Mouse (Mus musculus): ENCODE data around the gene Xpo6. TPM values are rescaled to one million over a fixed set of nuclear protein-coding genes. Genes with fewer than 3 reads are reported as not detected.

The Xpo6 gene
- total RNA-seq, 1 experiment, result 92.7 TPM

- no peak for DNase-seq (ENCODE audit: low read depth, low spot score)
- in situ Hi-C loops (cut with MboI; ENCODE audit: low sequenced_read_pairs in 2 of 2, unreplicated experiment in 2 of 2), result no loop called here
- H3K9ac ChIP-seq (ENCODE audit: insufficient read depth, low read depth, low read length, poor library complexity, severe bottlenecking), result no peak overlapping the region
- no peaks in the 10 kb centered on the region; a peak in 1 of 4 replicates for H3K4me1 ChIP-seq (ENCODE audit: control insufficient read depth in 2 of 2, insufficient read depth in 2 of 2, low read length in 2 of 2, poor library complexity in 1 of 2)
- TF ChIP-seq CHD2 (IDR thresholded peaks at IDR 0.05; ENCODE audit: low read depth, low read length) (no peak), MAFK (IDR thresholded peaks at IDR 0.05; ENCODE audit: insufficient read depth, low read depth, low read length) (no peak), ZNF384 (IDR thresholded peaks at IDR 0.05; ENCODE audit: low read depth, low read length) (no peak), ZC3H11A (IDR thresholded peaks at IDR 0.05; ENCODE audit: borderline replicate concordance, low read depth, low read length) (no peak), HCFC1 (IDR thresholded peaks at IDR 0.05; ENCODE audit: borderline replicate concordance, insufficient read depth, low read length) (no peak)
- no peak overlapping the region for H3K27ac ChIP-seq (ENCODE audit: insufficient read depth, low read depth, low read length, poor library complexity, severe bottlenecking)
- H3K9me3 ChIP-seq (ENCODE audit: control insufficient read depth, insufficient read depth, low read depth, low read length), result no peaks in the 10 kb centered on the region
- H3K4me3 ChIP-seq (ENCODE audit: insufficient read depth in 1 of 2, low read depth in 1 of 2, low read length in 2 of 2, poor library complexity in 1 of 2, severe bottlenecking in 1 of 2), result no peak overlapping the region
- H3K36me3 ChIP-seq (ENCODE audit: control insufficient read depth, insufficient read depth, low read length, poor library complexity, severe bottlenecking), result peaks cover 16% of the 10 kb centered on the region
Measured at GRCm38 (mm10) chr7:126158238-126158637, 42.1 kb downstream of the Xpo6 start.

- H3K4me1 ChIP-seq (ENCODE audit: control insufficient read depth in 2 of 2, insufficient read depth in 2 of 2, low read length in 2 of 2, poor library complexity in 1 of 2), result peaks cover 0 to 2% of the 10 kb centered on the region in 2 experiments; a peak in 1 of 4 replicates
- H3K9ac ChIP-seq (ENCODE audit: insufficient read depth, low read depth, low read length, poor library complexity, severe bottlenecking), result no peak overlapping the region
- TF ChIP-seq ZC3H11A (IDR thresholded peaks at IDR 0.05; ENCODE audit: borderline replicate concordance, low read depth, low read length), result no peak
- TF ChIP-seq MAFK (IDR thresholded peaks at IDR 0.05; ENCODE audit: insufficient read depth, low read depth, low read length), result no peak
- TF ChIP-seq ZNF384 (IDR thresholded peaks at IDR 0.05; ENCODE audit: low read depth, low read length), result no peak
- no peak for TF ChIP-seq CHD2 (IDR thresholded peaks at IDR 0.05; ENCODE audit: low read depth, low read length)
- TF ChIP-seq HCFC1 (IDR thresholded peaks at IDR 0.05; ENCODE audit: borderline replicate concordance, insufficient read depth, low read length), result no peak
- no peak for DNase-seq (ENCODE audit: low read depth, low spot score)
- peaks cover 25% of the 10 kb centered on the region for H3K36me3 ChIP-seq (ENCODE audit: control insufficient read depth, insufficient read depth, low read length, poor library complexity, severe bottlenecking)
- in situ Hi-C loops (cut with MboI; ENCODE audit: low sequenced_read_pairs in 2 of 2, unreplicated experiment in 2 of 2), result no loop called here
- H3K27ac ChIP-seq (ENCODE audit: insufficient read depth, low read depth, low read length, poor library complexity, severe bottlenecking), result no peak overlapping the region
- H3K4me3 ChIP-seq (ENCODE audit: insufficient read depth in 1 of 2, low read depth in 1 of 2, low read length in 2 of 2, poor library complexity in 1 of 2, severe bottlenecking in 1 of 2), result no peak overlapping the region
- H3K9me3 ChIP-seq (ENCODE audit: control insufficient read depth, insufficient read depth, low read depth, low read length), result no peaks in the 10 kb centered on the region
Measured at GRCm38 (mm10) chr7:126155746-126156145, 44.6 kb downstream of the Xpo6 start.

DNA sequence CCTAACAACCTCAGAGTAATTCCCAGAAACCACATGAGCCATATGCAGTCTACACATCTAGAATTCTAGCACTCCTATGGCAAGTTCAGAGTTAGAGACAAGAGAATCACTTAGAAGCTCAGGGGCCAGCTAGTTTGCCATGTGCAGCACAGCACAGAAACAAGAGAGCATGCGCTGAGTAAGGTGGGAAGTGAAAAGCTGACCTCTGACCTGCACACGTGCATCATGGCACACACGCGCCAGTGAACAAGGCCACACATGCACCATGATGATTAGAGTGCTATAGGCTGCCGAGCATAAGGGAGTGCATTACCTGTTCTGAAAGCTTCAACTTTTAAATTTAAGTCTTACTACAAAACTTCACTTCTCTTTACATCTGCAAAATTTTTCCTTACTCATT lies 45.6 kb downstream of the Xpo6 start:
- H3K9me3 ChIP-seq (ENCODE audit: control insufficient read depth, insufficient read depth, low read depth, low read length), result no peaks in the 10 kb centered on the region
- in situ Hi-C loops (cut with MboI; ENCODE audit: low sequenced_read_pairs in 2 of 2, unreplicated experiment in 2 of 2), result no loop called here
- no peak for DNase-seq (ENCODE audit: low read depth, low spot score)
- peaks cover 0 to 2% of the 10 kb centered on the region in 2 experiments; a peak in 2 of 4 replicates for H3K4me1 ChIP-seq (ENCODE audit: control insufficient read depth in 2 of 2, insufficient read depth in 2 of 2, low read length in 2 of 2, poor library complexity in 1 of 2)
- H3K27ac ChIP-seq (ENCODE audit: insufficient read depth, low read depth, low read length, poor library complexity, severe bottlenecking), result no peak overlapping the region
- no peak for TF ChIP-seq MAFK (IDR thresholded peaks at IDR 0.05; ENCODE audit: insufficient read depth, low read depth, low read length)
- no peak for TF ChIP-seq CHD2 (IDR thresholded peaks at IDR 0.05; ENCODE audit: low read depth, low read length)
- TF ChIP-seq ZNF384 (IDR thresholded peaks at IDR 0.05; ENCODE audit: low read depth, low read length), result no peak
- TF ChIP-seq HCFC1 (IDR thresholded peaks at IDR 0.05; ENCODE audit: borderline replicate concordance, insufficient read depth, low read length), result no peak
- TF ChIP-seq ZC3H11A (IDR thresholded peaks at IDR 0.05; ENCODE audit: borderline replicate concordance, low read depth, low read length), result no peak
- no peak overlapping the region for H3K9ac ChIP-seq (ENCODE audit: insufficient read depth, low read depth, low read length, poor library complexity, severe bottlenecking)
- no peak overlapping the region for H3K4me3 ChIP-seq (ENCODE audit: insufficient read depth in 1 of 2, low read depth in 1 of 2, low read length in 2 of 2, poor library complexity in 1 of 2, severe bottlenecking in 1 of 2)
- H3K36me3 ChIP-seq (ENCODE audit: control insufficient read depth, insufficient read depth, low read length, poor library complexity, severe bottlenecking), result peaks cover 20% of the 10 kb centered on the region

DNA sequence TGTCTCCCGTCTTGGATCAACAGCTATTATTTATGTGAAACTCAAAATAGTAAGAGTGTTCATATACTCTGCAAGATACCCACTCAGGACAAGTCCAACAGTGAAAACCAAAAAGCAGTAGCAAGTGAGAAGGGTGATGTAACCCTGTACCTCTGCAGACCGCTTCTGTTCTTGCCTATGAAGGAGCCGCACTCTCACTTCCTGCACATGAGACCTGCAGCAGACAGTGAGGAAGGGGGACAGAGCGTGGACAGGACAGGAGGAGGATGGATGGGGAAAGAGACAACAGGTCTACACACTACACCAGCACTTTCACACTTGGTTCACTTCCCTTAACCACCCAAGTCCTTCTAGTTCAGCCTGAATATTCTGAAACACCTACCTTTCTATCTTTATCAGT lies 48.0 kb downstream of the Xpo6 start:
- Histone ChIP-seq H3K9ac (ENCODE audit: insufficient read depth, low read depth, low read length, poor library complexity, severe bottlenecking) (no peak overlapping the region), H3K4me3 (ENCODE audit: insufficient read depth in 1 of 2, low read depth in 1 of 2, low read length in 2 of 2, poor library complexity in 1 of 2, severe bottlenecking in 1 of 2) (no peak overlapping the region), H3K4me1 (ENCODE audit: control insufficient read depth in 2 of 2, insufficient read depth in 2 of 2, low read length in 2 of 2, poor library complexity in 1 of 2) (peaks cover 0 to 2% of the 10 kb centered on the region in 2 experiments; a peak in 2 of 4 replicates), H3K27ac (ENCODE audit: insufficient read depth, low read depth, low read length, poor library complexity, severe bottlenecking) (no peak overlapping the region), H3K36me3 (ENCODE audit: control insufficient read depth, insufficient read depth, low read length, poor library complexity, severe bottlenecking) (peaks cover 20% of the 10 kb centered on the region), H3K9me3 (ENCODE audit: control insufficient read depth, insufficient read depth, low read depth, low read length) (no peaks in the 10 kb centered on the region)
- in situ Hi-C loops (cut with MboI; ENCODE audit: low sequenced_read_pairs in 2 of 2, unreplicated experiment in 2 of 2), result no loop called here
- DNase-seq (ENCODE audit: low read depth, low spot score), result no peak
- no peak for TF ChIP-seq ZNF384 (IDR thresholded peaks at IDR 0.05; ENCODE audit: low read depth, low read length)
- TF ChIP-seq MAFK (IDR thresholded peaks at IDR 0.05; ENCODE audit: insufficient read depth, low read depth, low read length), result no peak
- TF ChIP-seq CHD2 (IDR thresholded peaks at IDR 0.05; ENCODE audit: low read depth, low read length), result no peak
- no peak for TF ChIP-seq HCFC1 (IDR thresholded peaks at IDR 0.05; ENCODE audit: borderline replicate concordance, insufficient read depth, low read length)
- no peak for TF ChIP-seq ZC3H11A (IDR thresholded peaks at IDR 0.05; ENCODE audit: borderline replicate concordance, low read depth, low read length)
